Mouse (Mus musculus) thymus, adult 2 months (tissue): ENCODE results near the gene Cdk14.

Experiments
- CTCF ChIP-seq: fragments of 200-500 bp; IDR thresholded peaks from 2 replicates; pipeline ENCODE4 v1.5.1; 2012; ENCODE audit warnings: mild to moderate bottlenecking, control low read depth, low read length, moderate library complexity, borderline replicate concordance; ENCODE audit not compliant: control insufficient read depth, poor library complexity, insufficient read depth; ENCODE audit errors: extremely low read depth
- POLR2A ChIP-seq: fragments of 200-500 bp; IDR thresholded peaks from 2 replicates; pipeline ENCODE4 v1.6.1; 2012; ENCODE audit warnings: mild to moderate bottlenecking, low read length, control low read depth, moderate library complexity; ENCODE audit not compliant: control insufficient read depth, poor library complexity, insufficient read depth; ENCODE audit errors: extremely low read depth

GRCm38 (mm10) chr5:4851934-4852710 is 568.0 kb downstream of the Cdk14 start:
- no peak for TF ChIP-seq CTCF
- TF ChIP-seq POLR2A: no peak
